In genomic region chr16:34745065-34745585, GRCm38 (mm10) we compare ENCODE assay signal across 8 mouse cellular contexts. TPM values are rescaled to one million over a fixed set of nuclear protein-coding genes. Genes with fewer than 3 reads are reported as not detected.
DNase-seq lines count a peak whose midpoint lies in the region; ATAC-seq lines count a peak whose summit lies in the region.

TSS of gene Mylk (plus strand) at chr16:34745210.

- H3K9ac ChIP-seq in intestine, embryonic 14.5 days (ENCODE audit: low read length): peak within 1 kb of the TSS; percentile 43

- 0 out of 2 replicates have a peak within 1 kb of the TSS, but pooled peaks have one; percentile 45 for H3K27ac ChIP-seq in intestine, embryonic 14.5 days (ENCODE audit: low read depth)

- intact Hi-C loops in gastrocnemius, postnatal 36 days (cut with DNase I): no loop called here
- intact Hi-C loops in left cerebral cortex, postnatal 10 days (cut with DNase I): loop anchor here (10.0 kb wide), 1 partner anchor 120 kb away; no protein-coding TSS in a partner anchor

- peaks cover 12% of the 10 kb centered on the region; the same call in 1 of the 2 replicates for H3K27me3 ChIP-seq in intestine, embryonic 14.5 days (replicated peaks; ENCODE audit: control insufficient read depth, insufficient read depth, low read length)
- H3K27me3 ChIP-seq in megakaryocyte, embryonic 14.5 days (replicated peaks): peaks cover 17% of the 10 kb centered on the region

- H3K36me3 ChIP-seq in intestine, embryonic 14.5 days (ENCODE audit: control insufficient read depth, insufficient read depth, low read length): no peaks in the 10 kb centered on the region
- peaks cover 43% of the 10 kb centered on the region for H3K36me3 ChIP-seq in megakaryocyte, embryonic 14.5 days (replicated peaks; ENCODE audit: low read length)

- ATAC-seq in intestine, embryonic 14.5 days (replicated peaks; ENCODE audit: low FRiP score, low TSS enrichment, low read depth): peak; percentile 91
- no peak for ATAC-seq in monocyte, adult 5-6 weeks (replicated peaks; ENCODE audit: insufficient number of reproducible peaks, low FRiP score, low TSS enrichment, poor library complexity, severe bottlenecking)

- peak within 1 kb of the TSS; percentile 40 for H3K4me3 ChIP-seq in intestine, embryonic 14.5 days (ENCODE audit: low read depth, low read length)
- H3K4me3 ChIP-seq in megakaryocyte, embryonic 14.5 days (replicated peaks): peak within 1 kb of the TSS; percentile 93

- H3K4me1 ChIP-seq in intestine, embryonic 14.5 days (replicated peaks; ENCODE audit: control insufficient read depth, insufficient read depth, low read length): peaks cover 6% of the 10 kb centered on the region; the same call in 1 of the 2 replicates
- H3K4me1 ChIP-seq in megakaryocyte, embryonic 14.5 days: peaks cover 49% of the 10 kb centered on the region

- under 1% methylated on average over 39 of the region's 48 CpGs for WGBS in intestine, embryonic 14.5 days

- peak; percentile 63 to 76 for DNase-seq in adrenal gland, postnatal 4 days (ENCODE audit: low spot score in 2 of 2)
- peak; percentile 77 for DNase-seq in embryo, embryonic 11.5 days (ENCODE audit: low read depth, low spot score)
- peak; percentile 72 to 79 for DNase-seq in gastrocnemius, postnatal 36 days
- peak; percentile 85 for DNase-seq in intestine, embryonic 14.5 days (ENCODE audit: low spot score)
- peak; percentile 34 to 92 for DNase-seq in left cerebral cortex, postnatal 10 days (ENCODE audit: extremely low spot score in 1 of 2, low spot score in 2 of 2)
- DNase-seq in right cerebral cortex, postnatal 14 days: peak; percentile 57

- H3K4me2 ChIP-seq in intestine, embryonic 14.5 days (ENCODE audit: low read length): peak within 1 kb of the TSS; percentile 84

- H3K9me3 ChIP-seq in intestine, embryonic 14.5 days (ENCODE audit: control insufficient read depth, low read length): no peaks in the 10 kb centered on the region
- peaks cover 19% of the 10 kb centered on the region for H3K9me3 ChIP-seq in megakaryocyte, embryonic 14.5 days

RNA-seq across cellular contexts. Expression of gene Mylk, which starts in this region (rescaled TPM):
- 10 to 100 TPM; 50.8 to 66.3 TPM for total RNA-seq in adrenal gland, postnatal 4 days (2021)
- 10 to 100 TPM; 18.6 to 24.2 TPM for total RNA-seq in gastrocnemius, postnatal 36 days (2021)
- polyA plus RNA-seq in intestine, embryonic 14.5 days (2014; fragmentation: Nextera tagmentation; extraction: Ambion mirVana): 302 and 334 TPM in 2 replicates
- total RNA-seq in left cerebral cortex, postnatal 10 days (2021): 1 to 10 TPM; 8.2 to 8.5 TPM
- 66.2 and 90.1 TPM in 2 replicates for polyA plus RNA-seq in megakaryocyte, embryonic 14.5 days (2012; ENCODE audit: insufficient read depth, low replicate concordance)
- 4.7 to 28.2 TPM (median 5.3 TPM) in 3 replicates for total RNA-seq in monocyte, adult 5-6 weeks (2017)
